Mouse (Mus musculus) cerebellum, postnatal 10 days (tissue): ENCODE results near the gene Rbfox1.

Experiments
- DNase-seq, 2 experiments: peaks; one replicate each; pipeline ENCODE4 v3.0.0; 2021; ENCODE audit warnings: mixed read lengths in 2 of 2

Rbfox1 gene

GRCm38 (mm10) chr16:6365793-6366192, 480.6 kb downstream of the Rbfox1 start:
- DNase-seq = no peak

GRCm38 (mm10) chr16:6366649-6367048, 481.5 kb downstream of the Rbfox1 start:
- DNase-seq = no peak

GRCm38 (mm10) chr16:6380924-6381323, 495.8 kb downstream of the Rbfox1 start:
- DNase-seq = no peak

GRCm38 (mm10) chr16:6381572-6381971, 496.4 kb downstream of the Rbfox1 start:
- DNase-seq = no peak

GRCm38 (mm10) chr16:6382712-6383111, 497.6 kb downstream of the Rbfox1 start:
- DNase-seq = no peak

- peak; percentile 14 to 27 for DNase-seq
Measured at GRCm38 (mm10) chr16:6390278-6390930, 505.2 kb downstream of the Rbfox1 start.

- no peak for DNase-seq
Measured at GRCm38 (mm10) chr16:6396676-6397409, 511.7 kb downstream of the Rbfox1 start.

GRCm38 (mm10) chr16:6397635-6398034, 512.5 kb downstream of the Rbfox1 start:
- peak; percentile 41 to 43 for DNase-seq

- no peak for DNase-seq
Measured at GRCm38 (mm10) chr16:6402816-6403215, 517.7 kb downstream of the Rbfox1 start.

- no peak for DNase-seq
Measured at GRCm38 (mm10) chr16:6414846-6415245, 529.7 kb downstream of the Rbfox1 start.

GRCm38 (mm10) chr16:6421623-6422145, 536.5 kb downstream of the Rbfox1 start:
- DNase-seq = no peak

GRCm38 (mm10) chr16:6423878-6424409, 538.8 kb downstream of the Rbfox1 start:
- DNase-seq = peak; percentile 38

- DNase-seq = peak; percentile 74 to 87
Measured at GRCm38 (mm10) chr16:6424738-6425137, 539.6 kb downstream of the Rbfox1 start.

GRCm38 (mm10) chr16:6427292-6428281, 542.4 kb downstream of the Rbfox1 start:
- peak; percentile 52 to 54 for DNase-seq

- DNase-seq = peak; percentile 55 to 57
Measured at GRCm38 (mm10) chr16:6430981-6431380, 545.8 kb downstream of the Rbfox1 start.

GRCm38 (mm10) chr16:6436445-6436844, 551.3 kb downstream of the Rbfox1 start:
- DNase-seq = peak; percentile 71 to 74

GRCm38 (mm10) chr16:6448250-6448649, 563.1 kb downstream of the Rbfox1 start:
- no peak for DNase-seq

- DNase-seq = peak; percentile 26 to 35
Measured at GRCm38 (mm10) chr16:6455349-6455748, 570.2 kb downstream of the Rbfox1 start.

- peak; percentile 20 to 21 for DNase-seq
Measured at GRCm38 (mm10) chr16:6479094-6479590, 594.0 kb downstream of the Rbfox1 start.

- peak; percentile 68 to 81 for DNase-seq
Measured at GRCm38 (mm10) chr16:6479616-6480410, 594.7 kb downstream of the Rbfox1 start.

- DNase-seq = peak; percentile 84 to 89
Measured at GRCm38 (mm10) chr16:6480411-6480728, 595.2 kb downstream of the Rbfox1 start.

GRCm38 (mm10) chr16:6483628-6484027, 598.5 kb downstream of the Rbfox1 start:
- DNase-seq = peak; percentile 38 to 62
